Mouse (Mus musculus): ENCODE data around the gene Sesn2. TPM values are rescaled to one million over a fixed set of nuclear protein-coding genes. Genes with fewer than 3 reads are reported as not detected.
A peak's percentile ranks its signal among the peaks of the same experiment; 100 is the strongest.

Gene Sesn2
- polyA plus RNA-seq, 1 experiment from 2014 or later, result 22.4 TPM

DNA sequence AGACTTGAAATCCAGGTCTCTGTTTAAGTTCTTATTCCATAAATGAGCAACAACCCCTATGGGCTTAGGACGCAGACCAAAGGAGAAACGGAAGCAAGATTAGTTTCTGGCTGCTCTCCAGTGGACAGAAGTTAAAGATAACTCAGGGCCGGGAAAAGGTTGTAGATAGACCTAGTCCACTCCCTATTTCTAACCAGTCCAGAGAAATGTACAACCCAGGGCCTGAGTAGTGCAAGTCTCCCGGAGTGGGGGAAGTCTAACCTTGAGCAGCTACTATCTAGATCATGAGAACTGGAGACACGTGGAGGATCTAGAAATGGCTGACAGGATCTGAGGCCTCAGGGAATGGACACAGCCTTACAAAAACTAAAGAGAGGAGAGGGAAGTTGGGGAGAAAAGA, 22.2 kb upstream of the Sesn2 start:
- ChIA-PET POLR2A (interaction anchor here (1.4 kb wide), 1 partner anchor 15 kb away, joined by 4 read pairs; no protein-coding TSS in a partner anchor), CTCF (no interaction called here)
- no peaks in the 10 kb centered on the region for H3K27me3 ChIP-seq
- TF ChIP-seq CTCF (IDR thresholded peaks at IDR 0.05), result no peak
- DNase-seq (ENCODE audit: low read depth, low spot score) (no peak), ATAC-seq (no peak)
- in situ Hi-C loops (cut with MboI; ENCODE audit: low pct_unique_long_range_greater_than_20kb), result no loop called here

DNA sequence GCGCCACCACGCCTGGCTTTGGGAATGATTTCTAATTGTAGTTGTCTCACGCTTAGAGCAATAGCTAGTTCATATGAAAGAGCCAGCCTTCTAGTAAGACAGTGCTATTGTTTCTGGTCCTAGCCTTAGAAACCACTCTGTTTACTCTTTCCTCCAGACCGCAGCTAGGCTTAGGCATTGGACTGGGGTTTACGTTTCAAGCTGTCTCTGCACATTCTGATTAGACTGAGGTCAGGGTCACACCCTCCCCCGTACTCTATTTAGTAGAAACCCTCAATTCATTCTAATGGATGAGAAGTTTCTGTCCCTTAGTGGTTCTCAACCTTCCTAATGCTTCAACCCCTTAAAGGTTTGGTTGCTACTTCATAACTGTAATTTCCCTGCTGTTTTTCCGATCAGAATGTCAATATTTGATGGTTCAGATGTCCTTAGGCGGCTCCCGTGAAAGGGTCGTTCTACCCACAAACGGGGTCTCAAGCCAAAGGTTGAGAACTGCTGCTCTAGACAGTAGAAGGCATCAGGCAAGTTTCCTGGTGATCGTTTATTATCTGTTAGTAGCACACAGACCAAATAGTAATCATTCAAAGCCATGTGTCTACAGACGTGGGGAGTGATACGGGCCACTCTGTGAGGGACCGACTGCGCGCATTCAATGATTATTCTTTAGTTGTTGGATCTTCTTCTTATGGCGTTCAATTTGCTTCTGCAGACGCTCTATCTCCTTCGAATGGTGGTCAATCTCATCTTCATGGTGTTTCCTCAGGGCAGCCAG, 19.9 kb upstream of the Sesn2 start:
- H3K27me3 ChIP-seq, result no peaks in the 10 kb centered on the region
- ATAC-seq (no peak), DNase-seq (ENCODE audit: low read depth, low spot score) (no peak)
- in situ Hi-C loops (cut with MboI; ENCODE audit: low pct_unique_long_range_greater_than_20kb), result no loop called here
- ChIA-PET POLR2A (no interaction called here), CTCF (no interaction called here)
- no peak for TF ChIP-seq CTCF (IDR thresholded peaks at IDR 0.05)

DNA sequence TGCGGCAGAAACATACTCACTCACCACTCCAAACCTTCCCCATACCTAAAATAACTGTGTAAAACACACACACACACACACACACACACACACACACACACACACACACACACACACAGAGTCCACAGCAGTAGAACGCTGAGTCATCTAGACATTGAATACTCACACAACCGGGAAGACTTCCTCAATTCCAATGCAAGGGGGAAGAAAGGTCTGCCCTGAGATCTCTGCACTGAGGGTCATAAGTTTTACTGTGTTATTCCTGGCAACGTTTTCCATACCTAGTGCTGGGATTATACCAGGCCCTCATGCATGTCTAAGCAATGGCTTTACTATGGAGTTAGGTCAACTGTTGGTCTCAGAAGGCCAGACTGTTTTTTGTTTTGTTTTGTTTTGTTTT, 19.0 kb upstream of the Sesn2 start:
- CTCF ChIA-PET, result no interaction called here
- ATAC-seq, result no peak
- H3K27me3 ChIP-seq, result no peaks in the 10 kb centered on the region
- in situ Hi-C loops (cut with MboI; ENCODE audit: low pct_unique_long_range_greater_than_20kb), result no loop called here
- DNase-seq (ENCODE audit: low read depth, low spot score), result no peak
- POLR2A ChIA-PET, result no interaction called here
- TF ChIP-seq CTCF (IDR thresholded peaks at IDR 0.05), result no peak

DNA sequence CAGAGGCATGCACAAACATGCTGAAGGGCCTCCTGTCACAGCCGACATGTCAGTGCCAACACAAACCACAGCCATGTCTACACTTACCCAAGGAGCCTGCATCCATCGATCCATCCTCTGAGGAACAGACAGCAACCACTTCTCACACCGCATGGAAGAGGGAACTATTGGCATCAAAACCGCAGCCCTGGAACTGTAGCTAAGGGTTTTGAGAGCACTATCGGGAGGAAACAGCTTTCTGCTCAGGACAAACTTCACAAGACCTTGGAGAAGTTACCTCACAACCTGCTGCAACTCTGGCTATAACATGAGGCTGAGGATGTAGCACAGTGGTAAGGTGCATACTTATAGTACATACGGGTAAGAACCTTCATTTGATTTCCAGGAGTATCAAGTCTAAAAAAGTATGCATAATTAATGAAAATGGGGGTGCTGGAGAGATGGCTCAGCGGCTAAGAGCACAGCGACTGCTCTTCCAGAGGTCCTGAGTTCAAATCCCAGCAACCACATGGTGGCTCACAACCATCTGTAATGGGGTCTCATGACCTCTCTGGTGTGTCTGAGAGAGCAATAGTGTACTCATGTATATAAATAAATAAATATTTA, 17.7 kb upstream of the Sesn2 start:
- no peaks in the 10 kb centered on the region for H3K27me3 ChIP-seq
- in situ Hi-C loops (cut with MboI; ENCODE audit: low pct_unique_long_range_greater_than_20kb), result no loop called here
- ChIA-PET POLR2A (interaction anchor here (0.6 to 1.6 kb wide), 3 partner anchors 12 to 116 kb away, joined by 3 to 5 read pairs (median 5); no protein-coding TSS in a partner anchor), CTCF (no interaction called here)
- ATAC-seq (no peak), DNase-seq (ENCODE audit: low read depth, low spot score) (no peak)
- TF ChIP-seq CTCF (IDR thresholded peaks at IDR 0.05), result no peak

DNA sequence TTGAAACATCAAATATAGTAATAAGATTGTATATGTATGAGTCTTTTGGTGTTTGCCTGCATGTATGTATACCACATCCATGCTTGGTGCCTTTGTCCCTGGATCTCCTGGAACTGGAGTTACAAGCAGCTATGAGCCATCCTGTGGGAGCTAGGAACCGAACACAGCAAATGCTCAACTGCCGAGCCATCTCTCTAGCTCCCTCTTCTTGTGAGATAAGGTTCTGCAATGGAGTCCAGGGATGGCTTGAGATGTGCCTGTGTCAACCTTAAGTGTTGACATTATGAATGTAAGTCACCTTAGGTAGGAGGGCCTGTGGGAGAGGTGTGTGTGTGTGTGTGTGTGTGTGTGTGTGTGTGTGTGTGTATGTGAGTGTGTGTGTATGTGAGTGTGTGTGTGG, 16.4 kb upstream of the Sesn2 start:
- POLR2A ChIA-PET, result interaction anchor here (1.2 to 1.6 kb wide), 2 partner anchors 11 to 20 kb away, joined by 3 to 5 read pairs; no protein-coding TSS in a partner anchor
- DNase-seq (ENCODE audit: low read depth, low spot score) (no peak), ATAC-seq (no peak)
- TF ChIP-seq CTCF (IDR thresholded peaks at IDR 0.05), result no peak
- CTCF ChIA-PET, result no interaction called here
- H3K27me3 ChIP-seq, result no peaks in the 10 kb centered on the region
- in situ Hi-C loops (cut with MboI; ENCODE audit: low pct_unique_long_range_greater_than_20kb), result no loop called here

DNA sequence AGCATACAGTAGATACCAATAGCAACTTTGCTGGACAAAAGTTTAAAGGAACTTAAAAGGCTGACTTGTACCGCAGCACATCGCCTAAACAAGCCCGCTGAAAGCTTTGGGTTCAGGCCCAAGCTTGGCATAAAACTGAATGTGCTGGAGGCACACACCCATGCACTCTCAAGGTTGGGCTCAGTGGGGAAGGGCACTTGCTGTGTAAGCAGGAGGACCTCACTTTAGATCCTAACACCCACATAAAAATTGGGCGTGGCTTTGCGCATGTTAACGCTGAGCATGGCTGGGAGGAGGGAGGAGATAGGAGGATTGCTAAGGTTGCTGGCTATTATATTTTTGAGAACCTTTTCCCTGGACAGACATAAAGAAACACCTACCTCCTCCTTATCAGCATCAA, 14.5 kb upstream of the Sesn2 start:
- POLR2A ChIA-PET, result interaction anchor here (0.8 kb wide), 1 partner anchor 27 kb away, joined by 3 read pairs; no protein-coding TSS in a partner anchor
- DNase-seq (ENCODE audit: low read depth, low spot score), result no peak
- no peaks in the 10 kb centered on the region for H3K27me3 ChIP-seq
- no peak for ATAC-seq
- CTCF ChIA-PET, result interaction anchor here (0.6 kb wide), 1 partner anchor 10 kb away, joined by 3 read pairs; no protein-coding TSS in a partner anchor
- in situ Hi-C loops (cut with MboI; ENCODE audit: low pct_unique_long_range_greater_than_20kb), result no loop called here
- no peak for TF ChIP-seq CTCF (IDR thresholded peaks at IDR 0.05)

DNA sequence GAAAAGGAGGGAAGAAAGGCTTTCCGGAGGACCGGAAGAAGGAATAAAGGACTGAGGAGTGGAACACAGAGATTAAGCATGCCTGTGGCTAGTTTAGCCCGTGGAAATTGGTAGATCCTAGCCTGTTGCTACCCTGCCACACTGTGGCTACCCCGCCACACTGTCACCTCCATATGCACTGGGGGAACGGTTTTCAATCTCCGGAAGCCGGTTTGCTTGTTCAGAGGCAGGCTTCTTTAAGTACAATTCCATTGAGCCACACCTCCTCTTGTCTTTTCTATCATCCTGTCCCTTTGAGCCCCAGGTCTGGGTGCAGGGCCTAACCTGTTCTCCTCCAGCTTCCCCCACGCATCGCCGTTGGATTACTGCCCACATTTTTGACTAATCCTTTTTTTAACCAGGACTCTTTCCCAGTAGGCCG, 14.0 kb upstream of the Sesn2 start:
- DNase-seq (ENCODE audit: low read depth, low spot score) (no peak), ATAC-seq (no peak)
- in situ Hi-C loops (cut with MboI; ENCODE audit: low pct_unique_long_range_greater_than_20kb), result no loop called here
- no peaks in the 10 kb centered on the region for H3K27me3 ChIP-seq
- CTCF ChIA-PET, result interaction anchor here (0.6 kb wide), 1 partner anchor 10 kb away, joined by 3 read pairs; no protein-coding TSS in a partner anchor
- POLR2A ChIA-PET, result interaction anchor here (0.8 kb wide), 1 partner anchor 27 kb away, joined by 3 read pairs; no protein-coding TSS in a partner anchor
- no peak for TF ChIP-seq CTCF (IDR thresholded peaks at IDR 0.05)

DNA sequence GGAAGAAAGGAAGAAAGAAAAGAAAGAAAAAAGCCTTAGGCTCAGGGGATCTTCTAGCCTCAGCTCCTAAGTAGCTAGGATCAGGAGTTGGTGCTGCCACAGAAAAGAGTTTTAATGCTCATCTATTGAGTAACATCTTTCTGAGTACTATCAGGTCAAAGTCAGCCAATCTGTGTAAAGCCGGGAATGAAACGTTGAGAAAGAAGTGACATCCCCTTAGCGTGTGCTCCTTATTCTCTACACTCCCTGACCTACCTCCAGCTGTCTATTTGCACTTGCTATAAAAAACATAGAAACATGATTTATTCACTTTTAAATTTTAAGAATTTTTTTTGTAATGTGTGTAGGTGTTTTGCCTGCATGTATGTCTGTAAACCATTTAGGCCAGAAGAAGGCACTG, 8.9 kb upstream of the Sesn2 start:
- in situ Hi-C loops (cut with MboI; ENCODE audit: low pct_unique_long_range_greater_than_20kb), result loop anchor here (10.0 kb wide), 1 partner anchor 224 kb away; no protein-coding TSS in a partner anchor
- no peak for TF ChIP-seq CTCF (IDR thresholded peaks at IDR 0.05)
- ATAC-seq, result no peak
- H3K27me3 ChIP-seq, result no peaks in the 10 kb centered on the region
- POLR2A ChIA-PET, result no interaction called here
- DNase-seq (ENCODE audit: low read depth, low spot score), result no peak
- CTCF ChIA-PET, result no interaction called here

DNA sequence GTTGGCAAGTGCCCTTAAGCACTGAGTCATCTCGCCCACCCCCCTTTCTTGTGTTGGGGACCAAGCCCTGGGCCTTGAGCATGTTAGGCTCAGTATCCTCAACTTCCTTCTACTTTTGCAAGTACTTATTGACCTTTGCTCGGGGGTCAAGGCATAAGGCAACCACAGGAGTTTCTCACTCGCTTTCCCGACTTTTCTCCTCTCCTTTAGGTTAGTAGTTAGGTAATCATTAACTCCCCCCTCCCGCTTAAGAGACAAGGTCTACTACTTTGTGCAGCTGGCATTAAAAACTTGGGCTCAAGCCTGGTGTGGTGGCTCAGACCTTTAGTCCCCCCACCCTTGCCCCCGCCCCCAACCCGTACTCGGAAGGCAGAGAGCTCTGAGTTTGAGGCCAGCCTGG, 7.8 kb upstream of the Sesn2 start:
- DNase-seq (ENCODE audit: low read depth, low spot score) (no peak), ATAC-seq (no peak)
- ChIA-PET POLR2A (interaction anchor here (1.6 kb wide), 1 partner anchor 15 kb away, joined by 4 read pairs; the partner anchor contains the start of gene Atpif1), CTCF (no interaction called here)
- no peak for TF ChIP-seq CTCF (IDR thresholded peaks at IDR 0.05)
- in situ Hi-C loops (cut with MboI; ENCODE audit: low pct_unique_long_range_greater_than_20kb), result loop anchor here (10.0 kb wide), 1 partner anchor 223 kb away; no protein-coding TSS in a partner anchor
- H3K27me3 ChIP-seq, result no peaks in the 10 kb centered on the region

DNA sequence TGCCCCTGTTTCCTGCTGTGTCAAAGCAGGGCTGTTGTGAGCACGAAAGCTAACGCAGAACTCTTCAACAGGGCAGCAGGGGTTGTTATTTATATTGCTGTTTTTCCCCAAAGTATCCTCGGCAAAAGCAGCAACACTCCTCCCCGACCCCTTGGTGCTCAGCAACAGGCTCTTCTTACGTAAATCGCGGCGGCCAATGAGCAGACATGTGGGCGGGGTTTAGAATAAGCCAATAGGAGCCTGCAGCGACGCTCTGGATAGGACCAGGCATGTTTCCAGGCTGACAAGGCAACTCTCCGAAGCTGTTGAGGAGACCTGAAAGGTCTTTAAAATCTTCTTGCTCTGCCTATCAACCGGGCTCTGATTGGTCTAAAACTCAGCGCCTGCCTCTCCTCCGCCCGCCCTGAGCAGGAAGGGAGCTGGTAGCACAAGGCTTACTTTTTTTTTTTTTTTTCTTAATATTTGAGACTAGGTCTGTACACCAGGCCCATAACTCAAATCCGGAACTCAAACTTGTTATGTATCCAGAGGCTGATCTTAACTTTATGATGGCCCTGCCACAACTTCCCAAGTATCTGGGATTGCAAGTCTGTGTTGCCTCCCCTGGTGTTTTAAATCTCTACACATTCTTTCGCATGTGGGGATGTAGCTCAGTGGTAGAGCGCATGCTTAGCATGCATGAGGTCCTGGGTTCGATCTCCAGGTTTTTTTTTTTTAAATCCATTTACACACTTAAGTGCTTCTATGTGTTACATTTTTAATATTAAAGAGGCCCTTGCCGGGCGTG, 5.3 kb upstream of the Sesn2 start:
- TF ChIP-seq CTCF (IDR thresholded peaks at IDR 0.05), result no peak
- ChIA-PET CTCF (interaction anchor here (0.8 to 2.8 kb wide), 11 partner anchors 52 to 206 kb away, joined by 3 to 19 read pairs (median 4); partner anchors contain the start of gene Med18), POLR2A (interaction anchor here (0.6 to 1.7 kb wide), 2 partner anchors 12 to 94 kb away, joined by 3 to 5 read pairs; no protein-coding TSS in a partner anchor)
- DNase-seq (ENCODE audit: low read depth, low spot score), result no peak
- peak; percentile 91 for ATAC-seq
- in situ Hi-C loops (cut with MboI; ENCODE audit: low pct_unique_long_range_greater_than_20kb), result loop anchor here (10.0 kb wide), 1 partner anchor 221 kb away; no protein-coding TSS in a partner anchor
- H3K27me3 ChIP-seq, result no peaks in the 10 kb centered on the region

Data from Patski (cell line).